Mouse (Mus musculus) embryonic fibroblast, embryonic 13.5 days (primary cell): ENCODE measurements around the gene Ctnnd2. TPM values are rescaled to one million over a fixed set of nuclear protein-coding genes. Genes with fewer than 3 reads are reported as not detected.

Experiments
- H3K27ac ChIP-seq: 2 replicates; pipeline ENCODE4 v1.5.1; 2012; ENCODE audit warnings: low read length, control low read depth, inconsistent platforms; ENCODE audit not compliant: insufficient read depth
- H3K4me1 ChIP-seq: 2 replicates; pipeline ENCODE4 v1.6.1; 2011; ENCODE audit warnings: low read length; ENCODE audit not compliant: control insufficient read depth, insufficient read depth
- H3K4me3 ChIP-seq: 2 replicates; pipeline ENCODE4 v1.5.1; 2011; ENCODE audit warnings: mild to moderate bottlenecking, control low read depth, low read length; ENCODE audit not compliant: insufficient read depth
- CTCF ChIP-seq: IDR thresholded peaks from 2 replicates; pipeline ENCODE4 v1.5.1; 2011; ENCODE audit warnings: mild to moderate bottlenecking, control low read depth, low read length, moderate library complexity, borderline replicate concordance; ENCODE audit not compliant: insufficient read depth
- POLR2A ChIP-seq: IDR thresholded peaks from 2 replicates; pipeline ENCODE4 v1.6.1; 2011; ENCODE audit warnings: low read depth, mild to moderate bottlenecking, control low read depth, low read length, moderate library complexity
- polyA plus RNA-seq: library from polyadenylated mRNA; stranded (reverse); fragments of >200 nt; gene quantifications from 2 replicates; pipeline ENCODE4 v1.2.4, GENCODE M21; 2011; ENCODE audit warnings: low read depth; ENCODE audit not compliant: missing spikeins, insufficient read length

The Ctnnd2 gene
- polyA plus RNA-seq, 1 experiment: 6.5 TPM

DNA sequence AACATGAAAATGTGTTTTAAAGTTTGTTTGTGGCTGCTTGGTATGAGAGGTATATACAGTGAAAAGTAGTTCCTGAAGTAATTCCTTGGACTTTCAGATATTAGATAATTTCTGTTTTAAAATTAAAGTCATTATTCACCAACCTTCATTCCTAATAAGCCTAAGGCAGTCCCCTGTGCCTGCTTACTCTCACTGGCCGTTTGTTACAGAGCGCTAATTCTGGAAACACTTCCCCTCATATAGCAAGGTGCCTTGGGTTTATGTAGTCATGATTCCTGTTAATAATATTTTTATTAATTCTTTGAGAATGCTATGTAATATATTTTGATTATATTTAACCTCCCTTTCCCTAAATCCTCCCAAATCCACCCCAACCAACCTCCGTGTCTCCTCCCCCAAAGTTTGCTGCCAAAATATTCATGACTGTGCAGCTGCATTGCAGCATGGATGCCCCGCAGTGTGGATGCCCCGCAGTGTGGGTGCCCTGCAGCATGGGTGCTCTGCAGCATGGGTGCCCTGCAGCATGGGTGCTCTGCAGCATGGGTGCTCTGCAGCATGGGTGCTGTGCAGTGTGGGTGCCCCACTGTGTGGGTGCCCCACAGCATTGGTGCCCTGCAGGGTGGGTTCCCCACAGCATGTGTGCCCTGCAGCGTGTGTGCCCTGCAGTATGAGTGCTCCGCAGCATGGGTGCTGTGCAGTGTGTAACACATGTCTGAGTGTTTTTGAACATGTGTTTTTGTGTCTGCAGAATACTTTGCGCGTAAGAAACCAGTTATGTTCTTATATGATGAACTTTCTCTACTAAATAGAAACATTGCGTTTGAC, 63.0 kb downstream of the Ctnnd2 start:
- no peak overlapping the region for H3K4me3 ChIP-seq
- no peak overlapping the region for H3K27ac ChIP-seq

DNA sequence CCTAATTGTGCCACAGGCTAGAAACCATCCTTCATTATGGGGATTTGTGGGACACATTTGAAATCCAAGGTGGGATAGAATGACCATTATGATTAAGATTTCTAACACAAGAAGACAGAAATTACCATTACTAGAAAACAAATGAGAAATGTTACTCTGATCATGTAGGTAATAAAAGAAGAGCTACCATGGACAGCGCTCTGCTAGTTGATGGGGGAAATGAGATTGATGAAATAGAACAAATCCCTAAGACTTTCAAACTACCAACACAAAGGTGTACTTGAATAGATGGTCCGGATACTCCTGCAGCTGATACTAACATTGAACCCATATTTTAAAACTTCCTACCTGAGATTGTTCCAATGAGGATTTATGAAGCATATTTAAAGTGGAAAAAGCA, 68.5 kb downstream of the Ctnnd2 start:
- TF ChIP-seq POLR2A: no peak
- TF ChIP-seq CTCF: no peak
- Histone ChIP-seq H3K27ac (no peak overlapping the region), H3K4me1 (no peaks in the 10 kb centered on the region), H3K4me3 (no peak overlapping the region)

More for the DNA sequence above, 63.0 kb downstream of the Ctnnd2 start:
- no peaks in the 10 kb centered on the region for H3K4me1 ChIP-seq
- TF ChIP-seq POLR2A (no peak), CTCF (no peak)

DNA sequence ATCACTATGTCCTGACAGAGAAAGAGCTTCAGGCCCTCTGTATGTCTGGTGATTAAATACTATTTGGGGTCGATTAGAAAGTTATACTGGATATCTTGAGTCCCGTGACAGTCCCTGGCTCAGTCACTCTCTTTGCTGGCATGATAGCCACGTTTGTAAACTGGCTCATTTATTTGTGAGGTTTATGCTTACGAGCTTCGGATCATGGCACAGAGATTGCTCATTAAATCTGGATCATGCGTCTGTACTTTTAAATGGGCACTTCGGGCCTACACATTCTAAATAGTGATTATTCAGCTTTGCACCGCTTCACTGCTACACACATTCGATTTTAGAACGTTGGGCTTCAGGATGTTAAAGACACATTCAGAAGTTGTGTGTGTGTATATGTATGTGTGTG, 96.4 kb downstream of the Ctnnd2 start:
- Histone ChIP-seq H3K27ac (no peak overlapping the region), H3K4me3 (no peak overlapping the region), H3K4me1 (no peaks in the 10 kb centered on the region)
- no peak for TF ChIP-seq POLR2A
- no peak for TF ChIP-seq CTCF

DNA sequence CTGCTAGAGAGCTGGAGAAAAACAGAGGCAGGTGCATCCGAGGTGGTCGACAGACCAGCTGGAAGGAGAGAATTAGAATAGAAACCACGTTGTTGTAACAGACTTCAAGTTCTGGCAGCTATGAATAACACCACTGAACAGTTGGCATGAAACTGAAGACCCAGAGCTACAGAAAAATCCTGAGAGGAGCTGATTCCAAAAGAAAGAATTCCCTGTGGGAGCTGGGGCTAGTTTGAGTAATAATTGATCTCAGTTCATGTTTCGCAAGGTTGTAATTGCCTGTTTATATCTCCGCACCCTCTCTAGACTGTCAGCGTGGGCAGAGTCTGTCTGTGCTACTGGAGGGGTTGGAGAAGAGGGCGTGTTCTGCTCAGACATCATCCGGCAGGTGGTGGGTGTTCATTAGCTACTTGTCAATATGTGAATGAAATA, 98.8 kb downstream of the Ctnnd2 start:
- no peaks in the 10 kb centered on the region for H3K4me1 ChIP-seq
- H3K27ac ChIP-seq: no peak overlapping the region
- H3K4me3 ChIP-seq: no peak overlapping the region
- TF ChIP-seq POLR2A: no peak
- TF ChIP-seq CTCF: no peak

DNA sequence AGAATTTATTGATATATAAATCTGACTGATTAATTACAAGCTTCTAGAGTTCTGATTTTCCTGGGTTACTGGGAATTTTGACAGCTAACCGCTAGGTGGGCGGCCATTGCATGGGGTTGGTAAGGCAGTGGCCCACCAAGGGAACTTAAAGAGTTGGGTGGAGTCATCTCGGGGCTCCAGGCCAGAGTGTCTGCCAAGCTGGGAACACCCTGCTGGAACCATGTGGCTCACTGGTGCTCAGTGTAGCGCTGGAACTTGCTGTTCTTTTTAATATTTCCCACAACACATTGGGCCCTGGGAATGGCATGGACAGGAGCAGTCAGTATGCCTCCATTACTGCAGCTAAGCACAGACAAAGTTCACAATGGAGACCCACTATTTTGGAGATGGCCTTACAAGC, 99.9 kb downstream of the Ctnnd2 start:
- H3K27ac ChIP-seq: no peak overlapping the region
- H3K4me1 ChIP-seq: peaks cover 4% of the 10 kb centered on the region; the same call in 1 of the 2 replicates
- TF ChIP-seq CTCF (no peak), POLR2A (no peak)
- H3K4me3 ChIP-seq: no peak overlapping the region

DNA sequence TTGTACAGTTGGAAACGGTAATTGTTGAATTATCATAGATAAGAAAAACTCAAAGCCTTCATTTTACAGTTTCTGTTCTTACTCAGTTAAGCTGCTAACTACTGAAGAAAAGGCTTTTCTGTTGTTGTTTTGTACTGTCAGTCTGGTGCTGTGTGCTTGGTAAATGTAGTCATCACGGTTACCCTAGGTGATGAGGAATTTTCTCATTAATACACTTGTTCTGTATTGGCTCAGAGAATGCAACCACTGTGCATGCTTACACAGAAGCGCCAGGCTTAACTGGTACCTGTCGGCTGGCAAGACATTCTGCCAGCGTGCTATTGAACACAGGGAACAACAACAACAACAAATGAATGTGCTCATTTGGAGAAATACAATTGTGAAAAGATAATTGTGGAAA, 103.3 kb downstream of the Ctnnd2 start:
- Histone ChIP-seq H3K4me1 (peaks cover 4% of the 10 kb centered on the region; the same call in 1 of the 2 replicates), H3K27ac (no peak overlapping the region), H3K4me3 (no peak overlapping the region)
- TF ChIP-seq POLR2A: no peak
- no peak for TF ChIP-seq CTCF

DNA sequence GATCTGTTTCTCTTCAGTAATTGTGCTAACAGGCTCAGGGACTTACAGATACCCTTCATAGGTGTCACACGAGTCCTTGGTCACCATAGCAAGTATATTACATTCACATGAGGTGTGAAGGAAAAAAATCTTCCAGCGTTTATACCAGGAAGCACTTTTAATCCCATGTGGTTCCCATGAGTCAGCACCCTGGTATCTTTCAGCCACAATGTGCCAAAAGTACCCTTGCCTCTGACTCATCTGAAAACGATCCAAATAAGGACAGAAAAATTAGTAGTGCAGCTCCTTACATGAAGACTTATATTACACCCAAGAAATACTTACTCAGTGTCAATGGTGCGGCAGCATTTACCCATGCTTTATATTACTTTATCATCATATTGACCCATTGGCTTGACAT, 104.3 kb downstream of the Ctnnd2 start:
- H3K27ac ChIP-seq: no peak overlapping the region
- no peak overlapping the region for H3K4me3 ChIP-seq
- TF ChIP-seq CTCF (no peak), POLR2A (no peak)
- H3K4me1 ChIP-seq: peaks cover 4% of the 10 kb centered on the region; the same call in 1 of the 2 replicates

DNA sequence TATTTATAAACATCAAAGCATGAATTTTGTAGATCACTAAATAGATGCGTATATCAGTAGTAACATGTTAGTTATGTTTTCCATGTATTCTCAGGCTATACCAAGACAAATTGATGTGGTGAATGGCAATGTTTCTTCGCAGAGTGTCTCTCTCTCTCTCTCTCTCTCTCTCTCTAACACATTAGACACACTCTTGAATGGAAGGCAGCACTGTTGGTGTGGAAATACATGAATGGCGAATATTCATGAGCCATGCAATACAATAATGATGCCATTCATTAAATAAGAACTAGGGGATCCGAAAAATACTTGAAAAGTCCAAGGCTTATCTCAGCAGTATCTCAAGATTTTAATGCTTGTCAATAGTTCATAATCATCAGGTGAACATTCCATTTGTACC, 106.2 kb downstream of the Ctnnd2 start:
- Histone ChIP-seq H3K4me1 (peaks cover 4% of the 10 kb centered on the region; the same call in 1 of the 2 replicates), H3K27ac (no peak overlapping the region), H3K4me3 (no peak overlapping the region)
- no peak for TF ChIP-seq POLR2A
- no peak for TF ChIP-seq CTCF

DNA sequence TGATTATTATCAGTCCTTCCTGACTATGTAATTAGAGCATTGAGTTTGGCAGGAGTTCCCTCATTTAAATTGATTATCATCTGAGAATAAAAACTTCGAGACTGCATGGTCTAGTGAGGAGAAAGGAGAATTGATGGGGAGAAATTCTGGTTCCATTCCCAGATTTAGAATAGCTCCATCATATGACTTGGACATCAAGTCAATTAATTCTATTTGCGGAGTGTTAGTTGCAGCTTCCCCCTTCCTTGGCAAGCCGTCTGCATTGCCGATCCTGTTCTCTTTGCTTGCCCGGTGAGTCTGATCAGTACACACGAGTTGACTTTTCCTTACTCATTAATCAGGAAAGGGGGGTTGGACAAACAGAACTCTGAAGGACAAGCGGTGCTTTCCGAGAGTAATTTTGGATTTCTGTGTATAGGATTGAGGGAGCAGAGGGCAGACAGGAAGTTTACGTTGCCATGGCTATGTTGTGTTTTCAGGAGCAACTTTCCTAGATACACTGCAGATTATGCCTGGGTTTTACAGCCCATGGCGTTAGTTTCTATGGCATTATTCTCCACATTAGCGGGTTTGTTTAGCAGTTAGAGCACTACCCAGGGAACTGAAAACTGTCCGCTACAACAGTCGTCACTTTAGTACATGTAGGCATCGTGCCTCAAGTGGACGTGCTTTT, 113.3 kb downstream of the Ctnnd2 start:
- no peak overlapping the region for H3K27ac ChIP-seq
- no peak overlapping the region for H3K4me3 ChIP-seq
- H3K4me1 ChIP-seq: no peaks in the 10 kb centered on the region
- no peak for TF ChIP-seq POLR2A
- no peak for TF ChIP-seq CTCF

DNA sequence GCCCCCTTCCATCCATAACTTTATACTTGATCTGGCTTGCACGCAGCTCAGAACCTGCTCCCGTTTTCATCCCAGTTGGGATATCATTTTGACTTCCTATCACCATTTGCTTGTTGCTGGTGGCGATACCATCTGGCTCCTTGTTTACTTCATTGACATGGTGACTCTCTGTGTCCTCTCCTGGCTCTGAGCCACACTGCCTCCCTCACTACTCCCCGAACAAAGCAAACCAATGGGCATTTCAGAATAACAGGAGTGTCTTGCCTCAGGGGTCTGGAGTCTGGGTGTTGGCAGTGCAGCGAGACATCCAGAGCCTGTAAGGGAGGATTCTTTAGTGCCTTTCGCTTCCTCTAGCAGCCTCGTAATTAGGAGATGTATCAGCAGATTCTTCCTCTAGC, 113.9 kb downstream of the Ctnnd2 start:
- no peak overlapping the region for H3K27ac ChIP-seq
- no peaks in the 10 kb centered on the region for H3K4me1 ChIP-seq
- TF ChIP-seq POLR2A (no peak), CTCF (no peak)
- no peak overlapping the region for H3K4me3 ChIP-seq
